Mouse (Mus musculus) midbrain, embryonic 11.5 days (tissue): ENCODE results near the gene Pou3f4. TPM values are rescaled to one million over a fixed set of nuclear protein-coding genes. Genes with fewer than 3 reads are reported as not detected.
"Not testable (repeated sequence)": the region's sequence is repeated elsewhere in the genome, so short reads cannot be mapped to it uniquely, and the experiment has no call there.

ENCODE experiments used
- ATAC-seq: fragments of 200-750 bp; cut with Nextera tagmentation; 2 replicates; pipeline ENCODE4 v1.8.0; 2017; ENCODE audit warnings: moderate TSS enrichment, moderate library complexity; ENCODE audit not compliant: low FRiP score
- DNase-seq: peaks from one replicate; pipeline ENCODE4 v3.0.0; 2015; ENCODE audit warnings: low spot score; ENCODE audit errors: missing footprints
- H3K27ac ChIP-seq: fragments of 300-500 bp; sonication (generic); 2 replicates; pipeline ENCODE4 v1.5.1; 2014; ENCODE audit warnings: low read depth, low read length
- H3K27me3 ChIP-seq: fragments of 300-500 bp; sonication (generic); 2 replicates; pipeline ENCODE4 v1.6.1; 2014; ENCODE audit warnings: mild to moderate bottlenecking, low read length, moderate library complexity, mixed read lengths; ENCODE audit not compliant: control insufficient read depth, insufficient read depth
- H3K36me3 ChIP-seq: fragments of 300-500 bp; sonication (generic); 2 replicates; pipeline ENCODE4 v1.6.1; 2014; ENCODE audit warnings: mild to moderate bottlenecking, low read length, moderate library complexity, mixed read lengths; ENCODE audit not compliant: control insufficient read depth, insufficient read depth
- H3K4me1 ChIP-seq: fragments of 300-500 bp; sonication (generic); 2 replicates; pipeline ENCODE4 v1.6.1; 2014; ENCODE audit warnings: low read length; ENCODE audit not compliant: control insufficient read depth, insufficient read depth
- H3K4me2 ChIP-seq: fragments of 300-500 bp; sonication (generic); 2 replicates; pipeline ENCODE4 v1.6.1; 2014; ENCODE audit warnings: mild to moderate bottlenecking, moderate library complexity
- H3K4me3 ChIP-seq: fragments of 300-500 bp; sonication (generic); 2 replicates; pipeline ENCODE4 v1.5.1; 2014; ENCODE audit warnings: low read depth, low read length
- H3K9ac ChIP-seq: fragments of 300-500 bp; sonication (generic); 2 replicates; pipeline ENCODE4 v1.6.1; 2014; ENCODE audit warnings: low read length
- H3K9me3 ChIP-seq: fragments of 300-500 bp; sonication (generic); 2 replicates; pipeline ENCODE4 v1.6.1; 2016; ENCODE audit warnings: low read length; ENCODE audit not compliant: control insufficient read depth
- WGBS: fragments of 180-500 bp; shearing (Covaris S2); extraction: QIAGEN DNeasy Blood & Tissue Kit; methylation state at CpG from one replicate; pipeline ENCODE4 v1.1.7; 2014; 5-methylcytosine and 5-hydroxymethylcytosine counted together
- polyA plus RNA-seq: library from polyadenylated mRNA; unstranded; fragments of >200 nt; fragmentation: Nextera tagmentation; extraction: Ambion mirVana; gene quantifications from 2 replicates; pipeline ENCODE4 v1.2.1, GENCODE M21; 2014

The Pou3f4 gene
- polyA plus RNA-seq: 32.4 and 33.8 TPM in 2 replicates

- Histone ChIP-seq H3K4me1 (no peaks in the 10 kb centered on the region), H3K4me2 (peak within 1 kb of the TSS; percentile 49), H3K27me3 (no peaks in the 10 kb centered on the region), H3K9ac (peak within 1 kb of the TSS; percentile 83), H3K4me3 (peak within 1 kb of the TSS; percentile 61), H3K36me3 (no peaks in the 10 kb centered on the region), H3K9me3 (no peaks in the 10 kb centered on the region), H3K27ac (peak within 1 kb of the TSS; percentile 89)
- ATAC-seq: peak; percentile 88
- no peak for DNase-seq
- WGBS: 13% methylated on average over 20 of the region's 20 CpGs
These were observed at the start of gene Pou3f4 for GRCm38 (mm10) chrX:110814151-110814571. Gene Pou3f4 (plus strand): TSS chrX:110814280.

- H3K9me3 ChIP-seq: no peaks in the 10 kb centered on the region
- no peak for ATAC-seq
- H3K27ac ChIP-seq: no peak overlapping the region
- no peak overlapping the region for H3K4me2 ChIP-seq
- no peaks in the 10 kb centered on the region for H3K27me3 ChIP-seq
- H3K36me3 ChIP-seq: no peaks in the 10 kb centered on the region
- no peaks in the 10 kb centered on the region for H3K4me1 ChIP-seq
- 71% methylated on average over 1 of the region's 1 CpGs for WGBS
- no peak overlapping the region for H3K4me3 ChIP-seq
- H3K9ac ChIP-seq: no peak overlapping the region
- no peak for DNase-seq
These were observed 48.1 kb upstream of the Pou3f4 start for GRCm38 (mm10) chrX:110765939-110766338.

GRCm38 (mm10) chrX:110774807-110775206 lies 39.3 kb upstream of the Pou3f4 start:
- not testable (repeated sequence) for H3K4me1 ChIP-seq, H3K4me3 ChIP-seq, ATAC-seq, H3K27me3 ChIP-seq, H3K36me3 ChIP-seq, DNase-seq, H3K9me3 ChIP-seq, H3K9ac ChIP-seq, H3K4me2 ChIP-seq, H3K27ac ChIP-seq

GRCm38 (mm10) chrX:110802502-110802901 lies 11.6 kb upstream of the Pou3f4 start:
- Histone ChIP-seq H3K4me2 (no peak overlapping the region), H3K4me3 (no peak overlapping the region), H3K27me3 (no peaks in the 10 kb centered on the region), H3K36me3 (no peaks in the 10 kb centered on the region), H3K9ac (no peak overlapping the region), H3K27ac (no peak overlapping the region; the same call in 1 of the 2 replicates), H3K4me1 (no peaks in the 10 kb centered on the region), H3K9me3 (no peaks in the 10 kb centered on the region)
- DNase-seq (no peak), ATAC-seq (peak; percentile 87)
- 34% methylated on average over 2 of the region's 2 CpGs for WGBS

- Histone ChIP-seq H3K27ac (peak overlapping the region; percentile 91), H3K27me3 (no peaks in the 10 kb centered on the region), H3K36me3 (no peaks in the 10 kb centered on the region), H3K9ac (peak overlapping the region; percentile 36; the same call in 1 of the 2 replicates), H3K4me1 (no peaks in the 10 kb centered on the region), H3K4me2 (peak overlapping the region; percentile 49), H3K9me3 (no peaks in the 10 kb centered on the region), H3K4me3 (peak overlapping the region; percentile 35)
- peak; percentile 91 for DNase-seq
- ATAC-seq: peak; percentile 43
- 30% methylated on average over 4 of the region's 4 CpGs for WGBS
These were observed 4.0 kb upstream of the Pou3f4 start for GRCm38 (mm10) chrX:110810001-110810578.

GRCm38 (mm10) chrX:110810753-110811506 lies 3.1 kb upstream of the Pou3f4 start:
- peak; percentile 89 for DNase-seq
- Histone ChIP-seq H3K27ac (peak overlapping the region; percentile 91), H3K9me3 (no peaks in the 10 kb centered on the region), H3K4me2 (peak overlapping the region; percentile 49), H3K4me1 (no peaks in the 10 kb centered on the region), H3K27me3 (no peaks in the 10 kb centered on the region), H3K36me3 (no peaks in the 10 kb centered on the region), H3K4me3 (peak overlapping the region; percentile 35), H3K9ac (peak overlapping the region; percentile 44; the same call in 1 of the 2 replicates)
- WGBS: 23% methylated on average over 5 of the region's 5 CpGs
- ATAC-seq: peak; percentile 59

- H3K9ac ChIP-seq: peak overlapping the region; percentile 60
- no peaks in the 10 kb centered on the region for H3K4me1 ChIP-seq
- H3K9me3 ChIP-seq: no peaks in the 10 kb centered on the region
- ATAC-seq: no peak
- peak overlapping the region; percentile 49 for H3K4me2 ChIP-seq
- WGBS: 14% methylated on average over 5 of the region's 5 CpGs
- DNase-seq: peak; percentile 90
- no peaks in the 10 kb centered on the region for H3K36me3 ChIP-seq
- H3K27ac ChIP-seq: peak overlapping the region; percentile 91
- no peaks in the 10 kb centered on the region for H3K27me3 ChIP-seq
- H3K4me3 ChIP-seq: peak overlapping the region; percentile 35
These were observed 2.0 kb upstream of the Pou3f4 start for GRCm38 (mm10) chrX:110812071-110812470.

- 19% methylated on average over 5 of the region's 5 CpGs for WGBS
- ATAC-seq (no peak), DNase-seq (peak; percentile 86)
- H3K4me3 ChIP-seq: peak overlapping the region; percentile 61
- peak overlapping the region; percentile 80 for H3K27ac ChIP-seq
- H3K27me3 ChIP-seq: no peaks in the 10 kb centered on the region
- peak overlapping the region; percentile 49 for H3K4me2 ChIP-seq
- H3K9me3 ChIP-seq: no peaks in the 10 kb centered on the region
- H3K4me1 ChIP-seq: no peaks in the 10 kb centered on the region
- H3K36me3 ChIP-seq: no peaks in the 10 kb centered on the region
- peak overlapping the region; percentile 53 for H3K9ac ChIP-seq
These were observed 679 bp upstream of the Pou3f4 start for GRCm38 (mm10) chrX:110813401-110813800.
